Mouse (Mus musculus) embryonic fibroblast, embryonic 13.5 days (primary cell): ENCODE data around the gene Arl4c.

Experiments
- CTCF ChIP-seq: IDR thresholded peaks from 2 replicates; pipeline ENCODE4 v1.5.1; 2011; ENCODE audit warnings: mild to moderate bottlenecking, control low read depth, low read length, moderate library complexity, borderline replicate concordance; ENCODE audit not compliant: insufficient read depth
- POLR2A ChIP-seq: IDR thresholded peaks from 2 replicates; pipeline ENCODE4 v1.6.1; 2011; ENCODE audit warnings: low read depth, mild to moderate bottlenecking, control low read depth, low read length, moderate library complexity

DNA sequence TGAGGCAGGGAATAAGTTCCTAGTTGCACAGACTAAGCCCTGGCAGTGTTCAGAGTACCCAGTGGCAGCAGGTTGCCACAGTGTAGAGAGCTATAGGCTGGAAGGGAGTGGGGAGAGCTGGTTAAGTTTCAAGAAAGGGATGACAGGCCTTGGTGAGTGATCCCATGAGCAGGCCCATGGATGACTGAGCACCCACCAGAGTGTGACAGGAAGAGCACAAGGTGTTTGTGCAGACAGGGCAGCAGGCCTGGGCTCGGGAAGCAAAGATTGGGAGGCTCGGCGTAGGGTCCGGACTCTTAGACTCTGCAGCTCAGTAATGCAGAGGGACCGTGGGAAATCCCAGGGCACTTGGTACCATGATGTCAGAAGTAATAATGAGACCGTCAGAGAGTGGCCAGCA is 49.3 kb upstream of the Arl4c start:
- no peak for TF ChIP-seq CTCF
- no peak for TF ChIP-seq POLR2A
